Mouse (Mus musculus): ENCODE measurements around the gene F13a1.

DNA sequence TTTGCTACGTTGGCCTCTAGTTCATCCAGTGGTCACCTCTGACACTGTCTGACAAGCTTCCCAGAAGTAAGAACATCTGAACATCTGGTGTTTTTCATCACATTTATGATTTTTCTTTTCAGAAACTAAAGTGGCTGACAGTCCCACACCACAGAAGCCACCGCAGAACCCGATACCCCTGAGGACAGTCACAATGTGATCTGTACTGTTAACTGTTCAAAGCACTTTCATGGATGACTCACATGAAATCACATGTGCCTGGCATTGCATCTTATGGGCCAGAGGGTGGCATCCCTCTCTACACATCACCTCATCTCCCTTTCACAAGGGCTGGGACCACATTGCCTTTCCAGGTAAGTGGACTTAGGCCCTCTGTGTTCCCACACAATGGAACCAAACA is 21.3 kb upstream of the F13a1 start:
- TF ChIP-seq CTCF (IDR thresholded peaks at IDR 0.05; ENCODE audit: extremely low read depth, insufficient read depth, insufficient read length, insufficient replicate concordance), result no peak
- TF ChIP-seq POLR2A (IDR thresholded peaks at IDR 0.05; ENCODE audit: low read depth, low read length), result no peak
